Mouse (Mus musculus): ENCODE data around the gene A630089N07Rik. TPM values are rescaled to one million over a fixed set of nuclear protein-coding genes. Genes with fewer than 3 reads are reported as not detected.
"Not testable (repeated sequence)": the region's sequence is repeated elsewhere in the genome, so short reads cannot be mapped to it uniquely, and the experiment has no call there.

Gene A630089N07Rik
- 17.8 and 19.8 TPM in 2 replicates for polyA plus RNA-seq (2015; fragmentation: Nextera tagmentation; extraction: Ambion mirVana)

DNA sequence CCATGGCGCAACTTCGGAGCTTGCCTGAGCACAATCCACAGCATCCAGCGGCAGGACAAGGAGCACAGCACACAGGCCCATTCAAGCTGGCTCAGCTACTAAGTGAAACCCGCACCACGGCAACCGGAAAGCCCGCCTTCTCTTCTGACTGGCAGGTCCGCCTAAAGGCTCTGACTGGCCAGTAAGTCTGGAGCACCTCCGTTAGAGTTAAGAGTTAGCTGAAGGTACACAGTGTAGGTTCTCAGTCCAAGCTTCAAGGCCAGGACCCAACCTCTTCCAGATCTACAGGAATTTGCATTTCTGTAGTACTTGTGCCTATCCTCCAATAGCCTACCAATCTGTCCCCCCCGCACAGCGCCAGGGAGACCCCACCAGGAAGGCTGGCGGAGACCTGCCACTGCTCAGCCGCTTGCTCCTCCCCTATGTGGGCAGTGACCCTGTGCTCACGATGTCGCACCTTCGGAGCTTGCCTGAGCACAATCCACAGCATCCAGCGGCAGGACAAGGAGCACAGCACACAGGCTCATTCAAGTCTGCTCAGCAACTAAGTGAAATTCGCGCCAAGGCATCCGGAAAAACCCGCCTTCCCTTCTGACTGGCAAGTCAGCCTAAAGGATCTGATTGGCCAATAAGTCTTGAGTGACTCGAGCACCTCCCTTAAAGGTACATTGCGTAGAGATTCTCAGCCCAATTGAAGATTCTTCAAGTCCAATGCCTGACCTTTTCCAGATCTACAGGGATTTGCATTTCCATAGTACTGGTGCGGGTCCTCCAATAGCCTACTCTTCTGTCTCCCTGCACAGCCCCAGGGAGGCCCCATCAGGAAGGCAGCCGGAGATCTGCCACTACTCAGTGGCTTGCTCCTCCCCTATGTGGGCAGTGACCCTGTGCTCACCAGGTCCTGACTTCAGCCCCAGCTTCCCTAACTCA, at the start of gene A630089N07Rik:
Gene A630089N07Rik, minus strand, starts transcription at position 562 of the 930 bp plus-strand sequence.
- not testable (repeated sequence) for H3K36me3 ChIP-seq, H3K27me3 ChIP-seq, H3K9me3 ChIP-seq
- H3K27ac ChIP-seq: peak within 1 kb of the TSS; percentile 65
- H3K4me3 ChIP-seq (replicated peaks): peak within 1 kb of the TSS; percentile 86
- H3K9ac ChIP-seq (replicated peaks): peak within 1 kb of the TSS; percentile 70
- ATAC-seq: peak; percentile 98
- WGBS: under 1% methylated on average over 25 of the region's 25 CpGs
- H3K4me1 ChIP-seq (replicated peaks): peaks cover 13% of the 10 kb centered on the region
- peak within 1 kb of the TSS; percentile 69 for H3K4me2 ChIP-seq (replicated peaks)

GRCm38 (mm10) chr16:98107109-98107508, 24.9 kb upstream of the A630089N07Rik start:
- ATAC-seq: no peak
- WGBS: 97% methylated on average over 11 of the region's 11 CpGs
- H3K4me3 ChIP-seq (replicated peaks): no peak overlapping the region
- no peaks in the 10 kb centered on the region for H3K4me1 ChIP-seq (replicated peaks)
- H3K9ac ChIP-seq (replicated peaks): no peak overlapping the region
- no peak overlapping the region for H3K4me2 ChIP-seq (replicated peaks)
- no peaks in the 10 kb centered on the region for H3K27me3 ChIP-seq
- no peaks in the 10 kb centered on the region for H3K36me3 ChIP-seq
- no peak overlapping the region for H3K27ac ChIP-seq
- H3K9me3 ChIP-seq: peaks cover 7% of the 10 kb centered on the region; the same call in 1 of the 2 replicates

DNA sequence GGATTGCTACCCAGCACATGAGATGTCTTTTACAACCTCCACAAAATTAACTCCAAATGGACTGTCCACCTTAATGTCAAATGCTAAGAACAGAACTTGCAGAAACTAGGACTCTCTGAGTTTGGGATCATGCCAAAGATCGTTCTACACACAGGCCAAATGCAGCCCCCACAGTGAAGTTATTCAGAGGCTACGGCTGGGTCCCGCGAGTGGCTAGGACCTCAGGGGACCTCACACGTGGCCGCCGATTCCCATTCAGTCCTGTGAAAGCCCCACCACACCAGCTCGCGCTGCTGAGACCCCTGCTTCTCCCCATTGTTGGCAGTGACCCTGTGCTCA, 731 bp downstream of the A630089N07Rik start:
- peaks cover 12% of the 10 kb centered on the region; the same call in 1 of the 2 replicates for H3K9me3 ChIP-seq
- peak overlapping the region; percentile 69 for H3K4me2 ChIP-seq (replicated peaks)
- WGBS: 0% methylated on average over 9 of the region's 9 CpGs
- peak overlapping the region; percentile 70 for H3K9ac ChIP-seq (replicated peaks)
- ATAC-seq: peak; percentile 62
- not testable (repeated sequence) for H3K27me3 ChIP-seq, H3K36me3 ChIP-seq
- H3K4me3 ChIP-seq (replicated peaks): peak overlapping the region; percentile 86
- H3K4me1 ChIP-seq (replicated peaks): peaks cover 13% of the 10 kb centered on the region
- peak overlapping the region; percentile 60 for H3K27ac ChIP-seq

DNA sequence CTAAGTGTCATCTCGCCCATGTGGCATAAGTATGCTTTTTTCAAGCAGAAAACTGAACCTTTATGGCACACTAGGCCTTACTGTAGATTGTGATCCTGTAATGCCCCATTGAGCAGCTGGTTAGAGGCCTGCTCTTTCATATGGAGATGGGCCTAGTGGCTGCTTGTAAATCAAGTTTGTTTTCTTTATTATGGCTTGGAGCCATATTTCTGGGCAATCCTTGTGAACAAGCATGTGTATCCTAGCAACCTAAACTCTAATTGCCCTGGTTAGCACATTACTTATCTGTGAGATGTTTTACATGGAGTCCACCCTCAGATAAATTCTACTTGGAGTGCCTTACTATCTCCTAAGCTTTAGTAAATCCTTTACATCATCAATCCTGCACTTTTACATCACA, 1.1 kb downstream of the A630089N07Rik start:
- Histone ChIP-seq H3K27ac (0 out of 2 replicates have a peak overlapping the region, but pooled peaks have one; percentile 60), H3K9me3 (peaks cover 13% of the 10 kb centered on the region; the same call in 1 of the 2 replicates), H3K4me3 (replicated peaks) (peak overlapping the region; percentile 86), H3K4me2 (replicated peaks) (peak overlapping the region; percentile 69), H3K4me1 (replicated peaks) (peaks cover 13% of the 10 kb centered on the region), H3K9ac (replicated peaks) (peak overlapping the region; percentile 33; the same call in 1 of the 2 replicates)
- 80% methylated on average over 1 of the region's 1 CpGs for WGBS
- H3K36me3 ChIP-seq, H3K27me3 ChIP-seq, ATAC-seq: not testable (repeated sequence)

DNA sequence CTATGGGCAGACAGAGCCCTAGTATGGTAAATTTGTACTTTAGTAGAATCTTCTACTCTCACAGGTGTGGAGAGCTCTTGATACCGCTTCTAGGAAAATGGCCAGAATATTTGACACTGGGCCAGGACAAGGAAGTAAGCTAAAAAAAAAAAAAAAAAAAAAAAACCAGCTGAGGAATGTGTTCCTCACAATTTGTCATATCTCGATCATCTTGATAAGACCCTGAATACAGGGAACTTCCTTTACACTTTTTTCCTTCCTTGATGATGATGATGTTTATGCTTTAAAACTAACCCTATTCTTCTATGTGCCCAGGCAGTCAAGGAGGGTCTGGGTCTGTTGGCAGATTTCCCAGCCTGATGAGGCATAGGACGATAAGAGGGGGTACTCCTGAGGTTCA, 2.9 kb downstream of the A630089N07Rik start:
- not testable (repeated sequence) for ATAC-seq; H3K27me3 ChIP-seq; H3K36me3 ChIP-seq; H3K4me3 ChIP-seq (replicated peaks); H3K4me2 ChIP-seq (replicated peaks); H3K27ac ChIP-seq; H3K9ac ChIP-seq (replicated peaks)
- Histone ChIP-seq H3K4me1 (replicated peaks) (peaks cover 13% of the 10 kb centered on the region), H3K9me3 (peaks cover 23% of the 10 kb centered on the region; the same call in 1 of the 2 replicates)
- WGBS: 96% methylated on average over 3 of the region's 3 CpGs

DNA sequence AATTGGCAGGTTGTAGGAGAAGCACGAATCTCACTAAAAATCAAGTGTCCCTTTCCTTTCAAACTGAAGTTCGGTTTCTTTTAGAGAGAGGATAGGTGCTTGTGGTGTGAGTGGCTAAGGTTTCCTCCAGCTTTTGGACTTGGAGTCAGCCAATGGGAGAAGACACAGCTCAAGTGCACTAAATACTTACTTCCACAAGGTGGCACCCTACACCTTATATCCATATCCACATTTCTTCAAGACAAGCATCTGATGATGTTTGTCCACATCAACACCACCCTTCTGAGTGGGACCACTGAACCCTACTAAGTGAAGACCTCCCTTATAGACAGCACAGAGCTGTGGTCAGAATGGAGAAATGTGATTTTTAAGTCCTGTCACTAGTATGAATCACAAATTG, 40.6 kb downstream of the A630089N07Rik start:
- H3K9ac ChIP-seq (replicated peaks): no peak overlapping the region
- no peak overlapping the region for H3K4me2 ChIP-seq (replicated peaks)
- H3K4me3 ChIP-seq (replicated peaks): no peak overlapping the region
- no peak overlapping the region for H3K27ac ChIP-seq
- no peak for ATAC-seq
- 84% methylated on average over 2 of the region's 2 CpGs for WGBS
- H3K27me3 ChIP-seq: no peaks in the 10 kb centered on the region
- H3K4me1 ChIP-seq (replicated peaks): no peaks in the 10 kb centered on the region
- peaks cover 16% of the 10 kb centered on the region for H3K36me3 ChIP-seq
- H3K9me3 ChIP-seq: peaks cover 9% of the 10 kb centered on the region

- H3K4me3 ChIP-seq (replicated peaks); H3K9ac ChIP-seq (replicated peaks); H3K4me2 ChIP-seq (replicated peaks); H3K27ac ChIP-seq; ATAC-seq; H3K4me1 ChIP-seq (replicated peaks); H3K27me3 ChIP-seq: not testable (repeated sequence)
- 100% methylated on average over 2 of the region's 2 CpGs for WGBS
- peaks cover 11% of the 10 kb centered on the region; the same call in 1 of the 2 replicates for H3K9me3 ChIP-seq
- peaks cover 23% of the 10 kb centered on the region; the same call in 1 of the 2 replicates for H3K36me3 ChIP-seq
Measured at GRCm38 (mm10) chr16:98034971-98035370, 47.3 kb downstream of the A630089N07Rik start.

GRCm38 (mm10) chr16:98026186-98026585, 56.1 kb downstream of the A630089N07Rik start:
- H3K27ac ChIP-seq; H3K4me1 ChIP-seq (replicated peaks); H3K27me3 ChIP-seq; H3K4me2 ChIP-seq (replicated peaks); H3K4me3 ChIP-seq (replicated peaks); H3K9ac ChIP-seq (replicated peaks); ATAC-seq: not testable (repeated sequence)
- Histone ChIP-seq H3K36me3 (0 out of 2 replicates have a peak, but pooled peaks cover 19% of the 10 kb centered on the region), H3K9me3 (peaks cover 29% of the 10 kb centered on the region)
- 90% methylated on average over 8 of the region's 8 CpGs for WGBS

DNA sequence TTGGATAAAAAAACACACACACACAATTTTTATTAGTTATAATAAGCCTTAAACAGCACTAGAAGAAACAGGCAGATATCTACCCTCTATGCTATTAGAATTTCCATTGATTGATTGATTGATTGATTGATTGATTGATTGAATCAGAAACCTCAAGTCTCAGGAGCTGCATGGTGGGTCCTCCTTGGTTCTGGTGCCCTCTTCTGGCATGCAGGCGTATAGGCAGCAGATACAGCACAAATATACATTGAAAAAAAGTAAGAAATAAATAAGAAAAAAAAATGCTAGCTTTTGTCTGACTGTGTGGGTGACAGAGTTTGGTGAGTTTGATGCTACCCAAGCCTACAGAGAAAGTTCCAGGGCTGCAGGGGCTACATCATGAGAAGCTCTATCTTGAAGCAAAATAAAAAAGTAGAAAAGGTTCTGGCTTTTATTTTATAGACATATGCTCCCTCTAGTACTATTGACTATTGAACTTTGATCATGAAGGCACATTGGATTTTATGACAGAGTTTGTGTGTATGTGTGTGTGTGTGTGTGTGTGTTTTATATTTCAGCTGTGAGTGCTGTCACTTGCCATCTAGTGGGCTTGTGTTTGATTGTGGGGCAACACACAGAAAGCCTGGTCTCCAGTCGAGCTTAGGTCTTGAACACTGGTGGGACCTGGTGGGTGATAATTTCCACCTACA, 59.4 kb downstream of the A630089N07Rik start:
- WGBS: 79% methylated on average over 2 of the region's 2 CpGs
- Histone ChIP-seq H3K9ac (replicated peaks) (no peak overlapping the region), H3K27me3 (no peaks in the 10 kb centered on the region), H3K4me1 (replicated peaks) (no peaks in the 10 kb centered on the region), H3K4me2 (replicated peaks) (no peak overlapping the region), H3K4me3 (replicated peaks) (no peak overlapping the region), H3K27ac (no peak overlapping the region), H3K9me3 (peaks cover 31% of the 10 kb centered on the region), H3K36me3 (peaks cover 29% of the 10 kb centered on the region)
- ATAC-seq: no peak

DNA sequence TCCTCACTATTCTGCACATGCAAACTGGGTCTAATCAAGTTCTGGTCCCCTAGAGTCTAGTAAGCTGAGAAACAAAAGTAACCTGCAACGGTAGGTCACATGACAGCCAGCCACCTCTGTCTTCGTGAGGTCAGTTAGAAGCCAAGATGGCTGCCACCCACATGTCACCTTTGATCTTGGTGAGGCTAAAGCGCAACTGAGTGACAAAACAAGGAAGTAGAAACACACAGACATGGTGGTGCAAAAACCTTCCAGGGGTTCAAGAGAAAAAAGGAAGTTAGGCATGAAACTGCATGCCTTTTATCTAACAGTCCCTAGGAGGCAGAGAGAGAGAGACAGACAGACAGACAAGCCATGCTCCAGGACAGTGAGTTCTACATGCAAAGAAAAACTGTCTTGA, 60.2 kb downstream of the A630089N07Rik start:
- 90% methylated on average over 3 of the region's 3 CpGs for WGBS
- ATAC-seq: no peak

GRCm38 (mm10) chr16:97997383-97997731, 84.9 kb downstream of the A630089N07Rik start:
- Histone ChIP-seq H3K4me1 (replicated peaks) (peaks cover 14% of the 10 kb centered on the region), H3K9me3 (peaks cover 11% of the 10 kb centered on the region), H3K9ac (replicated peaks) (peak overlapping the region; percentile 64), H3K4me2 (replicated peaks) (peak overlapping the region; percentile 85), H3K36me3 (peaks cover 12% of the 10 kb centered on the region; the same call in 1 of the 2 replicates), H3K4me3 (replicated peaks) (peak overlapping the region; percentile 56)
- 2% methylated on average over 8 of the region's 8 CpGs for WGBS
- H3K27ac ChIP-seq, H3K27me3 ChIP-seq, ATAC-seq: not testable (repeated sequence)

More for the DNA sequence above, 60.2 kb downstream of the A630089N07Rik start:
- H3K4me2 ChIP-seq (replicated peaks): no peak overlapping the region
- H3K9ac ChIP-seq (replicated peaks): no peak overlapping the region
- peaks cover 31% of the 10 kb centered on the region for H3K9me3 ChIP-seq
- no peaks in the 10 kb centered on the region for H3K4me1 ChIP-seq (replicated peaks)
- no peak overlapping the region for H3K27ac ChIP-seq
- no peaks in the 10 kb centered on the region for H3K27me3 ChIP-seq
- no peak overlapping the region for H3K4me3 ChIP-seq (replicated peaks)
- peaks cover 35% of the 10 kb centered on the region for H3K36me3 ChIP-seq

Measured in midbrain, embryonic 13.5 days (tissue).